Mouse (Mus musculus): Measurements from ENCODE around the gene Ddx41. TPM values are rescaled to one million over a fixed set of nuclear protein-coding genes. Genes with fewer than 3 reads are reported as not detected.

Ddx41 gene
- polyA plus RNA-seq, 1 experiment from 2014 or later: 71.4 TPM

DNA sequence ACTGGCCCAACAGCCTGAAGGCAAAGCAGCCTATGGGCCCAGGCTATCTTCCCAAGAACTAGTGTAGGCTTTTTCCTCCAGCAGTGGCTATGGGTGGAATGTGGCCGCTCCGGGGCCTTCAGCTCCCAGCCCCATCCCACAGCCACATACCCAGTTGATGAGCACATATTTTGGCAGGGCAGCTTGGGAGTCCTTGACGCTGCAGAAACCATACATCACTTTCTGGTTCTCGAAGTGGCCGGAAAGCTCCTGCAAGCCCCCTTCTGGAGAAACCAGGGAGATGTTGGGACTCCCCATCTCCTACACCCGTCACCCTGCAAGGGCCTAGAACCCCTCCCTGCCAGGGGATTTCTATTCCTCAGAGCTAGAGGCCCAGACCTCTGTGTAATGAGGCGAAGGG, 53.9 kb downstream of the Ddx41 start:
- Histone ChIP-seq H3K9me3 (no peaks in the 10 kb centered on the region), H3K27ac (no peak overlapping the region), H3K4me3 (no peak overlapping the region), H3K9ac (0 out of 2 replicates have a peak overlapping the region, but pooled peaks have one; percentile 2), H3K27me3 (no peaks in the 10 kb centered on the region), H3K4me2 (replicated peaks) (no peak overlapping the region), H3K4me1 (peaks cover 47% of the 10 kb centered on the region), H3K36me3 (peaks cover 65% of the 10 kb centered on the region)
- WGBS: 79% methylated on average over 7 of the region's 7 CpGs
- ATAC-seq (ENCODE audit: low FRiP score, low read depth): no peak

Small RNAs within 50 kb of the gene (microRNA-seq; reads per million reads assigned to microRNA genes)
- 1.4 reads per million for gene Mir6945

Other genes starting within 250 kb of the Ddx41 start
- 371 and 378 TPM in 2 replicates for gene Prelid1, start 216.2 kb downstream of the Ddx41 start, polyA plus RNA-seq (2015; fragmentation: Nextera tagmentation; extraction: Ambion mirVana)
- gene Rab24, start 214.7 kb downstream of the Ddx41 start, polyA plus RNA-seq (2015; fragmentation: Nextera tagmentation; extraction: Ambion mirVana): 104 and 109 TPM in 2 replicates
- gene Mxd3, start 206.8 kb downstream of the Ddx41 start, polyA plus RNA-seq (2015; fragmentation: Nextera tagmentation; extraction: Ambion mirVana): 40.9 and 41.0 TPM in 2 replicates
- 93.9 and 94.0 TPM in 2 replicates for gene Lman2, start 173.9 kb downstream of the Ddx41 start, polyA plus RNA-seq (2015; fragmentation: Nextera tagmentation; extraction: Ambion mirVana)
- 1.3 and 1.5 TPM in 2 replicates for gene Rgs14, start 166.9 kb downstream of the Ddx41 start, polyA plus RNA-seq (2015; fragmentation: Nextera tagmentation; extraction: Ambion mirVana)
- gene Slc34a1, start 138.5 kb downstream of the Ddx41 start, polyA plus RNA-seq (2015; fragmentation: Nextera tagmentation; extraction: Ambion mirVana): 0.06 TPM in 1 of 2 replicates, not detected in the other
- gene Pfn3, start 121.4 kb downstream of the Ddx41 start, polyA plus RNA-seq (2015; fragmentation: Nextera tagmentation; extraction: Ambion mirVana): 0.29 TPM in 1 of 2 replicates, not detected in the other
- gene F12, start 109.9 kb downstream of the Ddx41 start, polyA plus RNA-seq (2015; fragmentation: Nextera tagmentation; extraction: Ambion mirVana): 0.08 and 0.51 TPM in 2 replicates
- gene Grk6, start 91.6 kb downstream of the Ddx41 start, polyA plus RNA-seq (2015; fragmentation: Nextera tagmentation; extraction: Ambion mirVana): 48.1 and 50.1 TPM in 2 replicates
- 0.79 and 0.87 TPM in 2 replicates for gene Prr7, start 72.4 kb downstream of the Ddx41 start, polyA plus RNA-seq (2015; fragmentation: Nextera tagmentation; extraction: Ambion mirVana)
- gene Dbn1, start 48.5 kb downstream of the Ddx41 start, polyA plus RNA-seq (2015; fragmentation: Nextera tagmentation; extraction: Ambion mirVana): 297 and 304 TPM in 2 replicates
- gene Pdlim7, start 23.0 kb downstream of the Ddx41 start, polyA plus RNA-seq (2015; fragmentation: Nextera tagmentation; extraction: Ambion mirVana): 175 and 181 TPM in 2 replicates
- gene Dok3, start 7.4 kb downstream of the Ddx41 start, polyA plus RNA-seq (2015; fragmentation: Nextera tagmentation; extraction: Ambion mirVana): 2.3 and 2.9 TPM in 2 replicates
- gene Fam193b, start 34.5 kb upstream of the Ddx41 start, polyA plus RNA-seq (2015; fragmentation: Nextera tagmentation; extraction: Ambion mirVana): 50.7 and 52.8 TPM in 2 replicates
- gene Tmed9, start 37.1 kb upstream of the Ddx41 start, polyA plus RNA-seq (2015; fragmentation: Nextera tagmentation; extraction: Ambion mirVana): 166 and 175 TPM in 2 replicates
- 34.8 and 37.3 TPM in 2 replicates for gene B4galt7, start 63.2 kb upstream of the Ddx41 start, polyA plus RNA-seq (2015; fragmentation: Nextera tagmentation; extraction: Ambion mirVana)
- gene Caml, start 86.3 kb upstream of the Ddx41 start, polyA plus RNA-seq (2015; fragmentation: Nextera tagmentation; extraction: Ambion mirVana): 71.8 and 77.7 TPM in 2 replicates
- 38.8 and 39.9 TPM in 2 replicates for gene Ddx46, start 98.4 kb upstream of the Ddx41 start, polyA plus RNA-seq (2015; fragmentation: Nextera tagmentation; extraction: Ambion mirVana)
- 65.9 and 66.4 TPM in 2 replicates for gene B230219D22Rik, start 156.5 kb upstream of the Ddx41 start, polyA plus RNA-seq (2015; fragmentation: Nextera tagmentation; extraction: Ambion mirVana)
- 109 and 113 TPM in 2 replicates for gene Txndc15, start 178.0 kb upstream of the Ddx41 start, polyA plus RNA-seq (2015; fragmentation: Nextera tagmentation; extraction: Ambion mirVana)
- gene Pcbd2, start 190.7 kb upstream of the Ddx41 start, polyA plus RNA-seq (2015; fragmentation: Nextera tagmentation; extraction: Ambion mirVana): 40.2 and 49.8 TPM in 2 replicates
- gene Catsper3, start 247.9 kb upstream of the Ddx41 start, polyA plus RNA-seq (2015; fragmentation: Nextera tagmentation; extraction: Ambion mirVana): 0.14 TPM in 1 of 2 replicates, not detected in the other